Mouse (Mus musculus): Measurements from ENCODE around the gene Samd4b. TPM values are rescaled to one million over a fixed set of nuclear protein-coding genes. Genes with fewer than 3 reads are reported as not detected.
"Not testable (repeated sequence)": the region's sequence is repeated elsewhere in the genome, so short reads cannot be mapped to it uniquely, and the experiment has no call there.

Gene Samd4b
- polyA plus RNA-seq, 2 experiments, result 4.5 to 12.0 TPM

- Histone ChIP-seq H3K36me3 (replicated peaks; ENCODE audit: control insufficient read depth, insufficient read depth, low read depth) (peaks cover 16% of the 10 kb centered on the region), H3K4me2 (ENCODE audit: low read depth) (peak within 1 kb of the TSS; percentile 93), H3K27me3 (ENCODE audit: control insufficient read depth, insufficient read depth, low read length) (no peaks in the 10 kb centered on the region), H3K4me1 (replicated peaks; ENCODE audit: control insufficient read depth in 2 of 2, insufficient read depth in 2 of 2, low read length in 1 of 2) (peaks cover 8 to 10% of the 10 kb centered on the region in 2 experiments), H3K9ac (replicated peaks) (peak within 1 kb of the TSS; percentile 76), H3K27ac (peak within 1 kb of the TSS; percentile 9), H3K4me3 (ENCODE audit: insufficient read depth in 1 of 2, low read depth in 2 of 2, low read length in 2 of 2) (peak within 1 kb of the TSS; percentile 74 to 79), H3K9me3 (ENCODE audit: control insufficient read depth, low read length) (no peaks in the 10 kb centered on the region)
- peak; percentile 98 for ATAC-seq (ENCODE audit: insufficient read depth)
- WGBS (ENCODE audit: insufficient replicate concordance), result under 1% methylated on average over 58 of the region's 58 CpGs
- DNase-seq (ENCODE audit: low read depth in 3 of 3, low spot score in 3 of 3), result peak; percentile 99 to 100 (median 99)
- no peak for TF ChIP-seq CTCF (IDR thresholded peaks at IDR 0.05; ENCODE audit: low read depth)
- no peak; the same call in 1 of the 2 replicates for TF ChIP-seq EP300 (IDR thresholded peaks at IDR 0.05; ENCODE audit: low read depth)
Measured at GRCm38 (mm10) chr7:28392429-28393271, 205.3 kb downstream of the Samd4b start, which contains the start of the genes Med29 and Paf1. Gene Med29, minus strand, starts transcription at chr7:28392708. Gene Paf1, plus strand, starts transcription at chr7:28392951.

GRCm38 (mm10) chr7:28390331-28390730 is 207.6 kb downstream of the Samd4b start:
- 87% methylated on average over 3 of the region's 3 CpGs for WGBS (ENCODE audit: insufficient replicate concordance)
- DNase-seq (ENCODE audit: low read depth in 3 of 3, low spot score in 3 of 3), result no peak
- Histone ChIP-seq H3K9me3 (ENCODE audit: control insufficient read depth, low read length) (no peaks in the 10 kb centered on the region), H3K4me2 (ENCODE audit: low read depth) (no peak overlapping the region), H3K9ac (replicated peaks) (no peak overlapping the region), H3K27me3 (ENCODE audit: control insufficient read depth, insufficient read depth, low read length) (no peaks in the 10 kb centered on the region), H3K4me1 (replicated peaks; ENCODE audit: control insufficient read depth in 2 of 2, insufficient read depth in 2 of 2, low read length in 1 of 2) (peaks cover 10 to 11% of the 10 kb centered on the region in 2 experiments), H3K4me3 (ENCODE audit: insufficient read depth in 1 of 2, low read depth in 2 of 2, low read length in 2 of 2) (no peak overlapping the region), H3K36me3 (replicated peaks; ENCODE audit: control insufficient read depth, insufficient read depth, low read depth) (peaks cover 6% of the 10 kb centered on the region), H3K27ac (no peak overlapping the region)
- TF ChIP-seq EP300 (IDR thresholded peaks at IDR 0.05; ENCODE audit: low read depth) (no peak), CTCF (IDR thresholded peaks at IDR 0.05; ENCODE audit: low read depth) (no peak)
- ATAC-seq (ENCODE audit: insufficient read depth), result no peak

- H3K9ac ChIP-seq (replicated peaks); H3K9me3 ChIP-seq (ENCODE audit: control insufficient read depth, low read length); ATAC-seq (ENCODE audit: insufficient read depth); H3K36me3 ChIP-seq (replicated peaks; ENCODE audit: control insufficient read depth, insufficient read depth, low read depth); H3K27me3 ChIP-seq (ENCODE audit: control insufficient read depth, insufficient read depth, low read length); H3K4me2 ChIP-seq (ENCODE audit: low read depth); H3K27ac ChIP-seq; H3K4me3 ChIP-seq (ENCODE audit: insufficient read depth in 1 of 2, low read depth in 2 of 2, low read length in 2 of 2); DNase-seq (ENCODE audit: low read depth in 3 of 3, low spot score in 3 of 3): not testable (repeated sequence)
- H3K4me1 ChIP-seq (replicated peaks; ENCODE audit: control insufficient read depth in 2 of 2, insufficient read depth in 2 of 2, low read length in 1 of 2), result peaks cover 26 to 28% of the 10 kb centered on the region in 2 experiments
- 69% methylated on average over 7 of the region's 7 CpGs for WGBS (ENCODE audit: insufficient replicate concordance)
Measured at GRCm38 (mm10) chr7:28387384-28387783, 210.6 kb downstream of the Samd4b start.

GRCm38 (mm10) chr7:28386877-28387276 is 211.1 kb downstream of the Samd4b start:
- WGBS (ENCODE audit: insufficient replicate concordance), result 66% methylated on average over 6 of the region's 6 CpGs
- DNase-seq (ENCODE audit: low read depth in 3 of 3, low spot score in 3 of 3); H3K9ac ChIP-seq (replicated peaks); H3K36me3 ChIP-seq (replicated peaks; ENCODE audit: control insufficient read depth, insufficient read depth, low read depth); H3K27ac ChIP-seq; H3K4me2 ChIP-seq (ENCODE audit: low read depth); H3K27me3 ChIP-seq (ENCODE audit: control insufficient read depth, insufficient read depth, low read length); H3K9me3 ChIP-seq (ENCODE audit: control insufficient read depth, low read length); ATAC-seq (ENCODE audit: insufficient read depth); H3K4me3 ChIP-seq (ENCODE audit: insufficient read depth in 1 of 2, low read depth in 2 of 2, low read length in 2 of 2): not testable (repeated sequence)
- peaks cover 30 to 31% of the 10 kb centered on the region in 2 experiments for H3K4me1 ChIP-seq (replicated peaks; ENCODE audit: control insufficient read depth in 2 of 2, insufficient read depth in 2 of 2, low read length in 1 of 2)

GRCm38 (mm10) chr7:28386462-28386861 is 211.5 kb downstream of the Samd4b start:
- WGBS (ENCODE audit: insufficient replicate concordance), result 2% methylated on average over 4 of the region's 4 CpGs
- H3K9me3 ChIP-seq (ENCODE audit: control insufficient read depth, low read length), result no peaks in the 10 kb centered on the region
- no peak overlapping the region for H3K4me2 ChIP-seq (ENCODE audit: low read depth)
- peaks cover 6% of the 10 kb centered on the region; the same call in 1 of the 2 replicates for H3K36me3 ChIP-seq (replicated peaks; ENCODE audit: control insufficient read depth, insufficient read depth, low read depth)
- H3K4me1 ChIP-seq (replicated peaks; ENCODE audit: control insufficient read depth in 2 of 2, insufficient read depth in 2 of 2, low read length in 1 of 2), result peaks cover 30 to 31% of the 10 kb centered on the region in 2 experiments
- no peak overlapping the region for H3K4me3 ChIP-seq (ENCODE audit: insufficient read depth in 1 of 2, low read depth in 2 of 2, low read length in 2 of 2)
- H3K27ac ChIP-seq, result no peak overlapping the region; the same call in 1 of the 2 replicates
- peak in 2 of 3 experiments; percentile 66 to 72 for DNase-seq (ENCODE audit: low read depth in 3 of 3, low spot score in 3 of 3)
- peak; percentile 97 for TF ChIP-seq CTCF (IDR thresholded peaks at IDR 0.05; ENCODE audit: low read depth)
- no peak for TF ChIP-seq EP300 (IDR thresholded peaks at IDR 0.05; ENCODE audit: low read depth)
- no peak overlapping the region for H3K9ac ChIP-seq (replicated peaks)
- peak; percentile 19; the same call in 1 of the 2 replicates for ATAC-seq (ENCODE audit: insufficient read depth)
- H3K27me3 ChIP-seq (ENCODE audit: control insufficient read depth, insufficient read depth, low read length), result no peaks in the 10 kb centered on the region
